Mouse (Mus musculus) heart, embryonic 14.5 days (tissue): ENCODE measurements at regions not wholly inside any gene's neighbourhood (a gene's known extent, or its start where the extent isn't known, plus 50 kb on each side); places are given as distances from the start of the nearest gene placed in this dataset.

Source experiments
- ATAC-seq: fragments of 200-750 bp; cut with Nextera tagmentation; 2 replicates; pipeline ENCODE4 v1.8.0; 2017; ENCODE audit warnings: low read depth, moderate TSS enrichment; ENCODE audit not compliant: insufficient number of reproducible peaks, insufficient read depth, low FRiP score
- H3K27ac ChIP-seq, 2 experiments: fragments of 200-500 bp in 1 of 2; fragments of 300-500 bp in 1 of 2; sonication (generic) in 1 of 2; replicated peaks in 1 of 2; 2 replicates each; pipeline ENCODE4 v1.5.1; 2012 to 2014; ENCODE audit warnings: low read depth in 2 of 2, low read length in 2 of 2, control low read depth in 1 of 2, mild to moderate bottlenecking in 1 of 2, mixed read lengths in 1 of 2; ENCODE audit not compliant: control insufficient read depth in 1 of 2, insufficient read depth in 1 of 2
- H3K27me3 ChIP-seq: fragments of 300-500 bp; sonication (generic); 2 replicates; pipeline ENCODE4 v1.6.1; 2014; ENCODE audit warnings: mild to moderate bottlenecking, low read length, control low read depth; ENCODE audit not compliant: control insufficient read depth, insufficient read depth
- H3K36me3 ChIP-seq: fragments of 300-500 bp; sonication (generic); 2 replicates; pipeline ENCODE4 v1.6.1; 2014; ENCODE audit warnings: mild to moderate bottlenecking, control low read depth, low read length, mixed read lengths; ENCODE audit not compliant: control insufficient read depth, insufficient read depth
- H3K4me1 ChIP-seq, 2 experiments: fragments of 200-500 bp in 1 of 2; fragments of 300-500 bp in 1 of 2; sonication (generic) in 1 of 2; 2 replicates each; pipeline ENCODE4 v1.6.1; 2012 to 2014; ENCODE audit warnings: low read length in 2 of 2, control low read depth in 1 of 2, mixed read lengths in 1 of 2; ENCODE audit not compliant: control insufficient read depth in 2 of 2, insufficient read depth in 2 of 2
- H3K4me2 ChIP-seq: fragments of 300-500 bp; sonication (generic); 2 replicates; pipeline ENCODE4 v1.6.1; 2014; ENCODE audit warnings: mild to moderate bottlenecking, low read length
- H3K4me3 ChIP-seq, 2 experiments: fragments of 200-500 bp in 1 of 2; fragments of 300-500 bp in 1 of 2; sonication (generic) in 1 of 2; 2 replicates each; pipeline ENCODE4 v1.5.1; 2012 to 2014; ENCODE audit warnings: low read length in 2 of 2, mild to moderate bottlenecking in 2 of 2, control low read depth in 1 of 2, low read depth in 1 of 2, moderate library complexity in 1 of 2; ENCODE audit not compliant: control insufficient read depth in 1 of 2, insufficient read depth in 1 of 2
- H3K9ac ChIP-seq: fragments of 300-500 bp; sonication (generic); 2 replicates; pipeline ENCODE4 v1.6.1; 2014; ENCODE audit warnings: mild to moderate bottlenecking, low read length
- H3K9me3 ChIP-seq: fragments of 300-500 bp; sonication (generic); 2 replicates; pipeline ENCODE4 v1.6.1; 2016; ENCODE audit warnings: low read length, control low read depth; ENCODE audit not compliant: control insufficient read depth
- WGBS: fragments of 180-500 bp; shearing (Covaris S2); extraction: QIAGEN DNeasy Blood & Tissue Kit; methylation state at CpG from one replicate; pipeline ENCODE4 v1.1.7; 2014; 5-methylcytosine and 5-hydroxymethylcytosine counted together

- H3K27ac ChIP-seq = no peak overlapping the region
- no peaks in the 10 kb centered on the region for H3K4me1 ChIP-seq
- H3K9me3 ChIP-seq = peaks cover 5% of the 10 kb centered on the region
- H3K27me3 ChIP-seq = no peaks in the 10 kb centered on the region
- no peak for ATAC-seq
- 61% methylated on average over 5 of the region's 5 CpGs for WGBS
- no peak overlapping the region for H3K4me3 ChIP-seq
- no peaks in the 10 kb centered on the region for H3K36me3 ChIP-seq
- H3K9ac ChIP-seq = no peak overlapping the region
- no peak overlapping the region for H3K4me2 ChIP-seq
Observed at GRCm38 (mm10) chr17:88270896-88271295, 169.6 kb upstream of the Foxn2 start.

- no peak for ATAC-seq
- Histone ChIP-seq H3K27me3 (no peaks in the 10 kb centered on the region), H3K4me3 (no peak overlapping the region), H3K4me2 (no peak overlapping the region), H3K4me1 (no peaks in the 10 kb centered on the region), H3K9me3 (peaks cover 5% of the 10 kb centered on the region), H3K27ac (no peak overlapping the region), H3K36me3 (no peaks in the 10 kb centered on the region), H3K9ac (no peak overlapping the region)
- WGBS = 87% methylated on average over 5 of the region's 5 CpGs
Observed at GRCm38 (mm10) chr17:88272161-88272560, 168.3 kb upstream of the Foxn2 start.

- Histone ChIP-seq H3K4me1 (no peaks in the 10 kb centered on the region), H3K36me3 (no peaks in the 10 kb centered on the region), H3K27ac (no peak overlapping the region), H3K9ac (no peak overlapping the region), H3K27me3 (no peaks in the 10 kb centered on the region), H3K4me2 (no peak overlapping the region), H3K9me3 (no peaks in the 10 kb centered on the region), H3K4me3 (no peak overlapping the region)
- no peak for ATAC-seq
- 83% methylated on average over 9 of the region's 9 CpGs for WGBS
Observed at GRCm38 (mm10) chr17:88273520-88273919, 167.0 kb upstream of the Foxn2 start.

GRCm38 (mm10) chr17:88274003-88274698 lies 166.4 kb upstream of the Foxn2 start:
- Histone ChIP-seq H3K9ac (no peak overlapping the region), H3K27ac (no peak overlapping the region), H3K9me3 (no peaks in the 10 kb centered on the region), H3K27me3 (no peaks in the 10 kb centered on the region), H3K4me3 (no peak overlapping the region), H3K36me3 (no peaks in the 10 kb centered on the region), H3K4me2 (no peak overlapping the region), H3K4me1 (no peaks in the 10 kb centered on the region)
- no peak for ATAC-seq
- 75% methylated on average over 14 of the region's 14 CpGs for WGBS

- no peak for ATAC-seq
- no peak overlapping the region for H3K9ac ChIP-seq
- 60% methylated on average over 6 of the region's 6 CpGs for WGBS
- H3K27me3 ChIP-seq = no peaks in the 10 kb centered on the region
- no peaks in the 10 kb centered on the region for H3K36me3 ChIP-seq
- no peaks in the 10 kb centered on the region for H3K4me1 ChIP-seq
- no peak overlapping the region for H3K27ac ChIP-seq
- H3K9me3 ChIP-seq = no peaks in the 10 kb centered on the region
- no peak overlapping the region for H3K4me2 ChIP-seq
- no peak overlapping the region for H3K4me3 ChIP-seq
Observed at GRCm38 (mm10) chr17:88274720-88275433, 165.6 kb upstream of the Foxn2 start.

- ATAC-seq = no peak
- Histone ChIP-seq H3K27ac (no peak overlapping the region), H3K9me3 (no peaks in the 10 kb centered on the region), H3K9ac (no peak overlapping the region), H3K4me3 (no peak overlapping the region), H3K36me3 (no peaks in the 10 kb centered on the region), H3K4me2 (no peak overlapping the region), H3K27me3 (no peaks in the 10 kb centered on the region), H3K4me1 (no peaks in the 10 kb centered on the region)
- 78% methylated on average over 5 of the region's 5 CpGs for WGBS
Observed at GRCm38 (mm10) chr17:88279656-88280055, 160.9 kb upstream of the Foxn2 start.

GRCm38 (mm10) chr17:88282711-88283110 lies 157.8 kb upstream of the Foxn2 start:
- Histone ChIP-seq H3K4me3 (no peak overlapping the region), H3K9me3 (no peaks in the 10 kb centered on the region; the same call in 1 of the 2 replicates), H3K27ac (no peak overlapping the region), H3K9ac (no peak overlapping the region), H3K27me3 (no peaks in the 10 kb centered on the region), H3K4me1 (no peaks in the 10 kb centered on the region), H3K4me2 (no peak overlapping the region), H3K36me3 (no peaks in the 10 kb centered on the region)
- ATAC-seq = no peak
- 44% methylated on average over 1 of the region's 1 CpGs for WGBS
